Mouse (Mus musculus) small intestine, adult 2 months (tissue): Measurements from ENCODE around the gene Trim47. TPM values are rescaled to one million over a fixed set of nuclear protein-coding genes. Genes with fewer than 3 reads are reported as not detected.

Experiments
- H3K27ac ChIP-seq: fragments of 200-500 bp; 2 replicates; pipeline ENCODE4 v1.5.1; 2012; ENCODE audit warnings: low read depth, low read length, control low read depth, inconsistent platforms; ENCODE audit not compliant: insufficient read depth
- H3K27me3 ChIP-seq: fragments of 200-500 bp; 2 replicates; pipeline ENCODE4 v1.6.1; 2012; ENCODE audit warnings: mild to moderate bottlenecking, moderate library complexity, low read length, inconsistent platforms; ENCODE audit not compliant: control insufficient read depth, insufficient read depth
- H3K36me3 ChIP-seq: fragments of 200-500 bp; 2 replicates; pipeline ENCODE4 v1.6.1; 2012; ENCODE audit warnings: mild to moderate bottlenecking, low read length, control low read depth, inconsistent platforms; ENCODE audit not compliant: control insufficient read depth, insufficient read depth
- H3K4me1 ChIP-seq: fragments of 200-500 bp; 2 replicates; pipeline ENCODE4 v1.6.1; 2012; ENCODE audit warnings: low read length, inconsistent platforms, mixed read lengths; ENCODE audit not compliant: control insufficient read depth, insufficient read depth, insufficient read length
- H3K4me3 ChIP-seq: fragments of 200-500 bp; 2 replicates; pipeline ENCODE4 v1.5.1; 2012; ENCODE audit warnings: low read depth, mild to moderate bottlenecking, control low read depth, inconsistent platforms, low read length, moderate library complexity
- CTCF ChIP-seq: fragments of 200-500 bp; IDR thresholded peaks from 2 replicates; pipeline ENCODE4 v1.5.1; 2012; ENCODE audit warnings: low read depth, mild to moderate bottlenecking, control low read depth, inconsistent platforms, low read length, moderate library complexity, mixed read lengths; ENCODE audit not compliant: insufficient replicate concordance, insufficient read length; ENCODE audit errors: extremely low read depth
- POLR2A ChIP-seq: fragments of 200-500 bp; IDR thresholded peaks from 2 replicates; pipeline ENCODE4 v1.6.1; 2012; ENCODE audit warnings: low read depth, mild to moderate bottlenecking, control low read depth, inconsistent platforms, low read length, moderate library complexity
- WGBS: fragments of 180-500 bp; shearing (Covaris S2); methylation state at CpG from one replicate; pipeline ENCODE4 v1.1.7; 2018; 5-methylcytosine and 5-hydroxymethylcytosine counted together
- polyA plus RNA-seq: library from polyadenylated mRNA; depleted of rRNA; stranded (reverse); fragments of >200 nt; gene quantifications from 2 replicates; pipeline ENCODE4 v1.2.3, GENCODE M21; 2012

Gene Trim47
- polyA plus RNA-seq, 1 experiment: 28.5 TPM

GRCm38 (mm10) chr11:116148761-116149221 lies 21.8 kb upstream of the Trim47 start:
- no peak overlapping the region for H3K27ac ChIP-seq
- H3K27me3 ChIP-seq: no peaks in the 10 kb centered on the region
- TF ChIP-seq CTCF: no peak
- TF ChIP-seq POLR2A: no peak
- no peak overlapping the region for H3K4me3 ChIP-seq
- no peaks in the 10 kb centered on the region; the same call in 1 of the 2 replicates for H3K4me1 ChIP-seq
- H3K36me3 ChIP-seq: peaks cover 13% of the 10 kb centered on the region
- 82% methylated on average over 20 of the region's 20 CpGs for WGBS

GRCm38 (mm10) chr11:116146294-116146985 lies 19.4 kb upstream of the Trim47 start:
- Histone ChIP-seq H3K27ac (no peak overlapping the region), H3K27me3 (no peaks in the 10 kb centered on the region)

GRCm38 (mm10) chr11:116145481-116146293 lies 18.7 kb upstream of the Trim47 start:
- WGBS: 81% methylated on average over 18 of the region's 18 CpGs
- no peaks in the 10 kb centered on the region; the same call in 1 of the 2 replicates for H3K4me1 ChIP-seq
- TF ChIP-seq CTCF: no peak
- no peak for TF ChIP-seq POLR2A
- H3K27me3 ChIP-seq: no peaks in the 10 kb centered on the region
- H3K27ac ChIP-seq: no peak overlapping the region
- H3K36me3 ChIP-seq: peaks cover 11% of the 10 kb centered on the region; the same call in 1 of the 2 replicates
- no peak overlapping the region for H3K4me3 ChIP-seq

More at GRCm38 (mm10) chr11:116146294-116146985, 19.4 kb upstream of the Trim47 start:
- Histone ChIP-seq H3K36me3 (peaks cover 11% of the 10 kb centered on the region; the same call in 1 of the 2 replicates), H3K4me1 (no peaks in the 10 kb centered on the region; the same call in 1 of the 2 replicates), H3K4me3 (no peak overlapping the region)
- 86% methylated on average over 25 of the region's 25 CpGs for whole genome bisulfite sequencing
- TF ChIP-seq POLR2A (no peak), CTCF (no peak)

GRCm38 (mm10) chr11:116143468-116143867 lies 16.5 kb upstream of the Trim47 start:
- Histone ChIP-seq H3K27ac (no peak overlapping the region), H3K4me1 (peaks cover 6% of the 10 kb centered on the region), H3K36me3 (peaks cover 11% of the 10 kb centered on the region; the same call in 1 of the 2 replicates), H3K4me3 (no peak overlapping the region), H3K27me3 (no peaks in the 10 kb centered on the region)
- TF ChIP-seq CTCF: no peak
- TF ChIP-seq POLR2A: no peak
- 88% methylated on average over 3 of the region's 3 CpGs for WGBS

GRCm38 (mm10) chr11:116142211-116142991 lies 15.4 kb upstream of the Trim47 start:
- no peaks in the 10 kb centered on the region for H3K27me3 ChIP-seq
- WGBS: 79% methylated on average over 10 of the region's 10 CpGs
- peaks cover 8% of the 10 kb centered on the region for H3K4me1 ChIP-seq
- TF ChIP-seq CTCF (no peak), POLR2A (no peak)
- no peak overlapping the region for H3K27ac ChIP-seq
- no peak overlapping the region for H3K4me3 ChIP-seq
- peaks cover 9% of the 10 kb centered on the region; the same call in 1 of the 2 replicates for H3K36me3 ChIP-seq

GRCm38 (mm10) chr11:116138468-116139138 lies 11.6 kb upstream of the Trim47 start, which contains the start of gene Mrpl38:
TSS of gene Mrpl38 (minus strand) at chr11:116138868.
- Histone ChIP-seq H3K27ac (0 out of 2 replicates have a peak within 1 kb of the TSS, but pooled peaks have one; percentile 0), H3K4me1 (peaks cover 8% of the 10 kb centered on the region; the same call in 1 of the 2 replicates), H3K4me3 (peak within 1 kb of the TSS; percentile 78), H3K27me3 (no peaks in the 10 kb centered on the region), H3K36me3 (peaks cover 1% of the 10 kb centered on the region; the same call in 1 of the 2 replicates)
- TF ChIP-seq CTCF: peak; percentile 81
- peak; percentile 65; the same call in 1 of the 2 replicates for TF ChIP-seq POLR2A
- under 1% methylated on average over 60 of the region's 60 CpGs for WGBS
